Mouse (Mus musculus): ENCODE results near the gene Dll3.

Dll3 gene

GRCm38 (mm10) chr7:28306216-28306615 lies 4.2 kb upstream of the Dll3 start:
- DNase-seq: peak; percentile 90

DNA sequence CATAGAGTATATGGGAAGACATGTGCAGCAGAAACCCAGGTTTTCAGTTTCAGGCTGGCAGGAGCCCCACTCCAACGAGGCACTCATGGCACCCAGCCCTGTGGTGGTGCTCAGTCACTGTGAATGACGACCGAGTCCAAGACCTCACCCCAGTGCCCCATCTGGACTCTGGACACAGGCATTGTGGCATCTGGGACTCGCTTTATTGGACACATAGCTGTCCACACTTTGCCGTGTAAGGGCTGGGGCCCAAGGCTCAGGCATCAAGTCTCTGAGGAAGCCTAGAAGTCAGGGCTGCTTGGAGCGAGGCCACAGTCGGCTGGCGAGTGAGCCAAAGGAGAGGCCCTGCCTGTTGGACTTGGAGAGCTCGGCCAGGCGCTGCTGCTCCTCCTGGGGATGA lies 3.6 kb upstream of the Dll3 start:
- peak; percentile 90 for DNase-seq

DNA sequence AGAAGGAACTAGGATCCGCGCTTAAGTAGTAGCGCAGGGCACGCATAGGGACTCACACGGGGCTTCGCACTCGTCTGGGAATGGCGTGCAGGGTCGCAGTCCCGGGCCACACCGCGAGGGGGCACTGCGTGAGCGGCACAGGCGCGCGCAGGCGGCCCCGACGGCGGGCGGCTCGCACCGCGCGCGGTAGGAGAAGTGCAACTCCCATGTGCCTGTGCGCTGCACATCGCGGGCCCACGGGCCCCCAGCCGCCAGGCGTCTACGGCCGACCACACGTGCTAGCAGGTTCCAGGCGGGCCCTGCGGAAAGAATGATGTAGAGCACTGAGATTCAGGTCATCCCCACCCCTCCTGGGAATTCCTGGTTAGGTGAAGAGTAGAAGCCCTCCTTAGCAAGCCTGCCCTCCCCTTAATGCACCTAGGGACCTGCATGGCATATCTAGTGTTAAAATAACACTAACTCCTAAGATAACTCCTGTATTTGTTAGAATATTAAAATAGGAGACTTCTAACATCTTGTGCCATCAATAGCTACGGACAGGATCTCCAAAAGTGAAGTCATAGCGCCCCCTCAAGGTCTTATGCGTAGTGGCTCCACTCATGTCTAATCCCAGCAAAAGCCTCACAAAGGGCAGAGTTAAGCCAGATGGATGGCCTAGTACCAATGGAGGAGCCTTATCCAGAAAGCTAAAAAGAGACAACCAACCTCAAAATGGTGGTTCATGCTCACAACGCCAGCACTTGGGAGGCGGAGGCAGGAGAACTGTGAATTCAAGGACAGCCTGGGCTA lies 3.0 kb downstream of the Dll3 start:
- DNase-seq: no peak

DNA sequence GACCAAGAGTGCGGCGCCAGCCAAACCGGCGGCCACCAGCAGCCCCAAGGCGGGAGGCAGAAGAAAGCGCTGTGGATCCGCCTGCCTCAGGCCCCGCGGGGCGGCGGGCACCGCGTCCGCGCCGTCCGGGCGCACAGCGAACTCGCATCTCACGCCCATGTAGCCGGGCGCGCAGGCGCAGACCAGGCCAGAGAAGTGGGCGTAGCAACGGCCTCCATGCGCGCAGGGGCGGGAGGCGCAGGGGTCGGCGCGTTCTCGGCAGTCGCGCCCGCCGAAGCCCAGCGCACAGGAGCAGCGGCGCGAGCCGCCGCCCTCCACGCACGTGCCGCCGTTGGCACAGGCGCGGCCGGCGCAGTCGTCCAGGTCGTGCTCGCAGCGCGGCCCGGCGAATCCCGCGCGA lies 7.6 kb downstream of the Dll3 start:
- DNase-seq: no peak

DNA sequence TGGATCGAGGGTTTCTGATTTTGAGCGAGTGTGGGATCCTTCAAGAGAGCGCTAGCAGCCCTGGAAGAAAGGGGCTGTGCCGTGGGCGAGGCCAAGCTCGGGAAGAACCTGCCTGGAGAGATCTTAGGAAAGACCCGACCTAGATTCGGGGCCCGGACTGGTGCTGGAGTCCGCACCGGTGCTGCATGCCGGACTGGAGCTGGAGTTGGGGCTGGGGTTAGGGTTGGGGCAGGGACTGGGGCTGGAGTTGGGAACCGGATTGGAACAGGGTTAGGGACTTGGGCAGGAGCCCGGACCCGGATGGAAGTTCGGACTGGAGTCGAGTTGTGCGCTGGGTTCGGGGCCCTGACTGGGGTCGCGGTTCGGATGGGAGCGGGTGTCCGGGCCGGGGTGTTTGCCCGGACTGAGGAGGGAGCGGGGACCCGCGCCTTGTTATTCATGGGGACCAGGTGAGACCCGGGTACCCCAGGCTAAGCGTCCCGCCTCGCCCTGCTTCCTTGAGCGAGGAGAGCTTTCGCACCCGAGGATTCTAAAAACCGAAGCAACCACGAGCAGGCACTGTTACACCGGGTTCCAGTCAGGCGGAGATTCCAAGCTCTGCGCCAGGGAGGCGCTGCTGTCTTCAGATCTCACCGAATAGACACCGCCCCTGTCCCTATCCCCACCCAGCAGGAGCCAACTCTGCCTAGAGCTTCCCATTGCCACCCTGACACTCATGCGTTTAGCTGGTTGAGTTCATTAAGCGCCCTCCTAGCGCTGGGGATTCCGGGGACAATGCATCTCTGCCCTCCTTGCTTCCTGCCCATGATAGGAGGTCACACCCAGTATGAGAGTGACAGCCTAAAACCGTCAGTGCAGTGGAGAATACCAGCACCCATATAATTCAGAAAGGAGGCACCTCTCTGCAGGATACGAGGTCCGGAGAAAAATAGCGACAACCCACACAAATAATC lies 11.1 kb downstream of the Dll3 start, which contains the start of gene Selenov:
Selenov (minus strand) TSS at position 549 of the 953 bp plus-strand sequence.
- DNase-seq: no peak

GRCm38 (mm10) chr7:28290165-28290564 lies 11.9 kb downstream of the Dll3 start:
- DNase-seq: no peak

- DNase-seq: no peak
Measured at GRCm38 (mm10) chr7:28280630-28281029, 21.4 kb downstream of the Dll3 start.

DNA sequence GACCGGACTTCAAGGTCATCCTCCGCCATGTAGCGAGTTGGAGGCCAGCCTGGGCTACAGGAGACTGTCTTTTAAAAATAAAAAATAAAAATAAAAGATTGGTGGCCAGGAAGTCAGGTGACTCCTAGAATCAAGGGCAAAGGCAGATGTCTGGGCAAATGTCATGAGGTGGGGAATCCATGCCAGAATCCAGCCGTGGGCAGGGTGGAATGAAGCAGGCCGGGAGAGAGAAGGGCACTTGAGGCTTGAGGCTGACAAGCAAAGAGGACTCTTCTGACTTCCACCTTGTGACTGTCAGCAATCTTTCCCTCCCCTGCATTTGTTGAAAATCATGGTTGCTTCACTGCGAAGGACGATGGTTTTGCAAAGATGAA lies 23.8 kb downstream of the Dll3 start:
- no peak for DNase-seq

GRCm38 (mm10) chr7:28277615-28278278 lies 24.3 kb downstream of the Dll3 start, which contains the start of gene Eid2b:
Gene Eid2b (plus strand): TSS chr7:28277739.
- DNase-seq: peak; percentile 99

- no peak for DNase-seq
Measured at GRCm38 (mm10) chr7:28277237-28277614, 24.8 kb downstream of the Dll3 start.

DNA sequence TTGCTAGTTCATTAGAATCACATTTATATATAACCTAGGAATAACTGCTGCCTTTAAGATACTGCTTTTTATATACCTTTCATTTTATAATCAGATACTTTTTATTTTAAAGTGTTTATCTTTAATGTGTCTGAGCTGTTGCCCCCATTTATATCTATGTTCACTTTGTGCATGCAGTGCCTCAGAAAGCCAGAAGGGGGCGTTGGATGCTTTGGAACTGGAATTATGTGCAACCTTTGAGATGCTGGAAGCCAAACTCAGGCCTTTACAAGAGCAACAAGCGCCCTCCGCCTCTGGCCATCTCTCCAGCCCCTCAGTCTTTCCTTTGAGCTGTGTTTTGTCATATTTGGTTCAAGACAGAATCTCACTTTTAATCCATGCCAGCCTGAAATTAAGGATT lies 30.3 kb downstream of the Dll3 start:
- DNase-seq: no peak

GRCm38 (mm10) chr7:28269355-28269754 lies 32.7 kb downstream of the Dll3 start:
- DNase-seq: no peak

GRCm38 (mm10) chr7:28268576-28268975 lies 33.5 kb downstream of the Dll3 start:
- DNase-seq: no peak

GRCm38 (mm10) chr7:28268042-28268531 lies 34.0 kb downstream of the Dll3 start:
- DNase-seq: peak; percentile 96

GRCm38 (mm10) chr7:28267129-28268041 lies 34.7 kb downstream of the Dll3 start, which contains the start of gene Eid2:
Gene Eid2 (plus strand): TSS chr7:28267881.
- peak; percentile 99 for DNase-seq

DNA sequence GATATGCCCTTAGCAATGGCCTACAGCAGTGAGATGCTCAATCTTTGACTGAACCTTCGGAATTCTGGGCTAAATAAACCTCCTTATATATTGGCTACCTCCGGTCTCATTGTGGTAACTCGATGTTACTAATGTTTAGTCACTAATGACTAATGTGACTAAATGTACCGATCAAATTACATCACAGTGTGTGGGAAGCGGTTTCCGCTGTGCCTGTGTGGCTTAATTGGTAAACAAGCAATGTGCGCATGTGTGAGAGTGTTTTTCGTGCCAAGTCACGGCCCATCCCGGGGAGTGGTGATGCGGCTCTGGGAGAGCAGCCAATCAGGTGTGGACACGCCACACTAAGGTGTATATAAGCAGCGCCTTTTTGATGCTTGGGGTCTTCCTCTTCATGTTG lies 36.6 kb downstream of the Dll3 start:
- DNase-seq: no peak

GRCm38 (mm10) chr7:28263786-28264185 lies 38.3 kb downstream of the Dll3 start:
- no peak for DNase-seq

- DNase-seq: no peak
Measured at GRCm38 (mm10) chr7:28262861-28263260, 39.2 kb downstream of the Dll3 start.

- peak; percentile 65 for DNase-seq
Measured at GRCm38 (mm10) chr7:28255476-28255875, 46.6 kb downstream of the Dll3 start.

- no peak for DNase-seq
Measured at GRCm38 (mm10) chr7:28254591-28254990, 47.4 kb downstream of the Dll3 start.

- DNase-seq: peak; percentile 54
Measured at GRCm38 (mm10) chr7:28251976-28252375, 50.1 kb downstream of the Dll3 start.

DNA sequence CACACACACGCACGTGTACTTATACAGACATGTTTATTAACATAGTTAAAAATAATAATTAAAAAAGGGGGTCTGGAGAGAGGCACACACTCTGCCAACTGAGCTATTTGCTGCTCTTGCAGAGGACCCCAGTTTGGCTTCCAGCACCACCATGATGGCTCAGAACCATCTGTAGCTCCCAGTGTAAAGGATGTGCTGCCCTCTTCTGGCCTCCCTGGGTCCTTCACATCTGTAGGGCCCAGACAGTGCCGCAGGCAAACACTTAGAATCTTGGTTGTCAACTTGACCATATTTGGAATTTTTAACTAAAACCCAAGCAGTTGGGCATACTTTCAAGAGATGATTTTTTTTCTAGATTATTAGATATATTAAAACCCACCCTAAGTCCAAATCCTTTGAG lies 53.1 kb downstream of the Dll3 start:
- DNase-seq: no peak

Measured in heart, adult 11 months (tissue).